Mouse (Mus musculus) neural tube, embryonic 12.5 days (tissue): ENCODE results near the gene Irgq. TPM values are rescaled to one million over a fixed set of nuclear protein-coding genes. Genes with fewer than 3 reads are reported as not detected.

ENCODE experiments used
- ATAC-seq: fragments of 200-750 bp; cut with Nextera tagmentation; 2 replicates; pipeline ENCODE4 v1.8.0; 2017; ENCODE audit warnings: low read depth, mild to moderate bottlenecking, moderate TSS enrichment, moderate library complexity; ENCODE audit not compliant: low FRiP score
- H3K27ac ChIP-seq: fragments of 300-500 bp; sonication (generic); 2 replicates; pipeline ENCODE4 v1.5.1; 2016
- H3K27me3 ChIP-seq: fragments of 300-500 bp; sonication (generic); replicated peaks from 2 replicates; pipeline ENCODE4 v1.6.1; 2016; ENCODE audit warnings: mild to moderate bottlenecking
- H3K36me3 ChIP-seq: fragments of 300-500 bp; sonication (generic); 2 replicates; pipeline ENCODE4 v1.6.1; 2016; ENCODE audit warnings: mild to moderate bottlenecking
- H3K4me1 ChIP-seq: fragments of 300-500 bp; sonication (generic); 2 replicates; pipeline ENCODE4 v1.6.1; 2016
- H3K4me2 ChIP-seq: fragments of 300-500 bp; sonication (generic); replicated peaks from 2 replicates; pipeline ENCODE4 v1.6.1; 2016; ENCODE audit warnings: mild to moderate bottlenecking
- H3K4me3 ChIP-seq: fragments of 300-500 bp; sonication (generic); 2 replicates; pipeline ENCODE4 v1.5.1; 2016
- H3K9ac ChIP-seq: fragments of 300-500 bp; sonication (generic); 2 replicates; pipeline ENCODE4 v1.6.1; 2016; ENCODE audit warnings: mild to moderate bottlenecking
- H3K9me3 ChIP-seq: fragments of 300-500 bp; sonication (generic); 2 replicates; pipeline ENCODE4 v1.6.1; 2016; ENCODE audit warnings: mild to moderate bottlenecking
- WGBS: fragments of 180-500 bp; shearing (Covaris S2); methylation state at CpG from one replicate; pipeline ENCODE4 v1.1.7; 2016; 5-methylcytosine and 5-hydroxymethylcytosine counted together
- polyA plus RNA-seq: library from polyadenylated mRNA; unstranded; fragments of >200 nt; fragmentation: Nextera tagmentation; extraction: Ambion mirVana; gene quantifications from 2 replicates; pipeline ENCODE4 v1.2.1, GENCODE M21; 2016

The Irgq gene
- polyA plus RNA-seq, 1 experiment from 2014 or later: 30.7 TPM

DNA sequence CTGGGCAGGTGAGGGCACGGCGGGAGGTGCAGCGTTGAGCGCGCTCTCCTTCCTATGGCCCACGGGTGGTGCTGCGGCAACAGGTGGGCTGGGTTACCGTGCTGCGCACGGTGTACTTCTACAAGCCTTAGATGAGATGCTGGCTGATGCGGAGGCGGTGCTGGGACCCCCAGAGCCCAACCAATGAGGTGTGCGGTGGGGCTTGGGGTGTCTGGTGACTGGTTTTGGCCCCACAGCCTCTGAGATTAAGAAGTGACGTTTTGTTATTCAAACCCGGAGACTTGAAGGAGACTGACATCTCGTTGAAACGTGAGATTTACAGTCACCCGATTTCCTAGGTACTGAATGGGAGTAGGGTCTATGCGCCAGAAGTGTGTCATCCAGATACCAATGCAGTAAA, 3.8 kb downstream of the Irgq start:
- Histone ChIP-seq H3K4me1 (peaks cover 33% of the 10 kb centered on the region), H3K4me3 (no peak overlapping the region; the same call in 1 of the 2 replicates), H3K9me3 (no peaks in the 10 kb centered on the region), H3K36me3 (peaks cover 34% of the 10 kb centered on the region), H3K4me2 (peak overlapping the region; percentile 46), H3K27me3 (peaks cover 14% of the 10 kb centered on the region), H3K9ac (peak overlapping the region; percentile 33; the same call in 1 of the 2 replicates), H3K27ac (no peak overlapping the region)
- 24% methylated on average over 19 of the region's 19 CpGs for WGBS
- no peak for ATAC-seq

DNA sequence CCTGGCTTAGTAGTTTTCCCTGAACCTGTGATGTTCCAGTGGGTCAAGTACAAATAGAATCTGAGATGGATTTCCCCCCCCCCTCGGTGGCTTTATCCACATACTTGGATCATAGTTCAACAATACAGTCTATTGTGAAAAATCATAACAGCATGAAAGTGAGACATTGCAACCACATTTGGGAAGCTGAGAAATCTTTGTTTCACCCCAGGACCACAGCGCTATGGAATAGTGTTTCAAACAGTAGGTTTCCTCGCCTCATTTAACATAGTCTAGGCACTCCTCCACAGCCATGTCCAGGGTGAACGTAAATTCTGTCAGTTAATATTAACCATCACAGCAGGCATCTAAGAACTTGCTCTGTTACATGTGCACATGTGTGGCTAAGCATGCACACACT, 6.6 kb downstream of the Irgq start:
- no peak for ATAC-seq
- Histone ChIP-seq H3K4me3 (no peak overlapping the region), H3K9ac (no peak overlapping the region), H3K27me3 (peaks cover 14% of the 10 kb centered on the region), H3K27ac (no peak overlapping the region), H3K9me3 (no peaks in the 10 kb centered on the region), H3K36me3 (peaks cover 34% of the 10 kb centered on the region), H3K4me2 (no peak overlapping the region), H3K4me1 (peaks cover 25% of the 10 kb centered on the region)
- 65% methylated on average over 4 of the region's 4 CpGs for WGBS

DNA sequence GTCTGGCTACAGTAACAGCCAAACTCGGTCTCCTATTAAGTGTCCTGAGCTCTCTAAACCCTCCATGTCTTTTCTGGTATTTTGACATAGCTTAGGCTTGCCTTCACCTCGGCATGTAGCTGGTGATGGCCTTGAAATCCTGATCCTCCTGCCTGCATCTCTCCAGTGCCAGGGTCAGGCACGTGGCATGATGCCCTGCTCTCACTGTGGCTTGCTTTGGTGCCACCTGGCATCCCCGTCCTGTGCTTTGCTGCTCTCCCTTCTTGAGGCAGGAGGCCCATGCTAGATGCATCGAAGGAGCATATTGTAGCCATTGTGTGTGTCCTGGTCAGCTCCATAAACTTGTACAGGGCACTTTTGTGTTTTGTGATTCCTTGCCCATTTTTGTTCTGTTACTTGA, 7.1 kb downstream of the Irgq start:
- WGBS: 84% methylated on average over 5 of the region's 5 CpGs
- H3K27ac ChIP-seq: no peak overlapping the region
- H3K9ac ChIP-seq: no peak overlapping the region
- peaks cover 34% of the 10 kb centered on the region for H3K36me3 ChIP-seq
- H3K4me3 ChIP-seq: no peak overlapping the region
- H3K9me3 ChIP-seq: no peaks in the 10 kb centered on the region
- H3K27me3 ChIP-seq: peaks cover 14% of the 10 kb centered on the region
- no peak for ATAC-seq
- H3K4me1 ChIP-seq: peaks cover 20% of the 10 kb centered on the region
- H3K4me2 ChIP-seq: no peak overlapping the region

DNA sequence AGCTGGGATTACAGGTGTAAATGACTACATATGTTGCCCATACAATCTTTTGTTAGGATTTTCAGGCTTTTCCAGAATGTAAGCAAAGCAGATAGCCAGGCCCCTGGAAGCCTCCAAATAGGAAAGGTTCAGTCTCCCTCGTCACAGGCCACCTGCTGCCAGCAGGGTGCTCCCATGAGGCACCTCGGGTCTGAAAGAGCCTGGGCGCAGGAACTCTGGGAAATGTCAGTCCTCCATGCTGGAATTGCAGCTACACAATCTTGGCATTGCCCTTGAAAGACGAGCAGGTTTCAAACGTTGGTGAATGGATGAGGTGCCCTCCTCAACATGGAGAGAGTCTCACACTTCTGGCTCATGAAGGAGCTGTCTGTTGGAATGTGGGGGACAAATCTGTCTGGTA, 7.7 kb downstream of the Irgq start:
- Histone ChIP-seq H3K4me2 (no peak overlapping the region), H3K27ac (no peak overlapping the region), H3K9ac (no peak overlapping the region), H3K4me1 (peaks cover 19% of the 10 kb centered on the region), H3K27me3 (peaks cover 12% of the 10 kb centered on the region), H3K4me3 (no peak overlapping the region), H3K9me3 (no peaks in the 10 kb centered on the region), H3K36me3 (peaks cover 33% of the 10 kb centered on the region)
- ATAC-seq: no peak
- 52% methylated on average over 5 of the region's 5 CpGs for WGBS

- Histone ChIP-seq H3K4me2 (no peak overlapping the region), H3K4me1 (peaks cover 13% of the 10 kb centered on the region), H3K27me3 (peaks cover 6% of the 10 kb centered on the region), H3K9ac (no peak overlapping the region), H3K27ac (no peak overlapping the region), H3K36me3 (peaks cover 27% of the 10 kb centered on the region), H3K4me3 (no peak overlapping the region), H3K9me3 (no peaks in the 10 kb centered on the region)
- 76% methylated on average over 5 of the region's 5 CpGs for WGBS
- ATAC-seq: no peak
Observed at GRCm38 (mm10) chr7:24538701-24539100, 8.2 kb downstream of the Irgq start.

GRCm38 (mm10) chr7:24539686-24540085, 9.2 kb downstream of the Irgq start:
- Histone ChIP-seq H3K36me3 (peaks cover 18% of the 10 kb centered on the region), H3K4me3 (no peak overlapping the region), H3K4me1 (peaks cover 7% of the 10 kb centered on the region; the same call in 1 of the 2 replicates), H3K27ac (no peak overlapping the region), H3K9ac (no peak overlapping the region), H3K4me2 (no peak overlapping the region), H3K27me3 (no peaks in the 10 kb centered on the region), H3K9me3 (no peaks in the 10 kb centered on the region)
- no peak for ATAC-seq
- WGBS: 95% methylated on average over 4 of the region's 4 CpGs

DNA sequence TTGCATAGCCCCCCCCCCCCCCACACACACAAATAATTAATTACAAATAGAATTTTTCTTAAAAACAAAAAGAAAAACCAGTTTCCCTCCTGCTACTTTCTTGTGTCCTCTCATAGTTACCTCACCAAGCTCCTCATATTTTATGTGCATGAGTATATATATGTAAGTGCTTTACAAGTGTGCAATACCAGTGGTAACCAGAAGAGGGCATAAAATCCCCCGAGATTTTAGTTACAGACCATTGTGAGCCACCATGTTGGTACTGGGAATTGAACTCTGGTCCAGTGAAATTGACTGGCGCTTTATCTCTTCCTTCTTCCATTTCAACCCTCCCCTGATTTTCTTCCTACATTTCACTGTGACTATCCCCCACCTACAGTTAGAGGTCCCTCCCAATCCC, 14.0 kb downstream of the Irgq start:
- WGBS: 89% methylated on average over 2 of the region's 2 CpGs

DNA sequence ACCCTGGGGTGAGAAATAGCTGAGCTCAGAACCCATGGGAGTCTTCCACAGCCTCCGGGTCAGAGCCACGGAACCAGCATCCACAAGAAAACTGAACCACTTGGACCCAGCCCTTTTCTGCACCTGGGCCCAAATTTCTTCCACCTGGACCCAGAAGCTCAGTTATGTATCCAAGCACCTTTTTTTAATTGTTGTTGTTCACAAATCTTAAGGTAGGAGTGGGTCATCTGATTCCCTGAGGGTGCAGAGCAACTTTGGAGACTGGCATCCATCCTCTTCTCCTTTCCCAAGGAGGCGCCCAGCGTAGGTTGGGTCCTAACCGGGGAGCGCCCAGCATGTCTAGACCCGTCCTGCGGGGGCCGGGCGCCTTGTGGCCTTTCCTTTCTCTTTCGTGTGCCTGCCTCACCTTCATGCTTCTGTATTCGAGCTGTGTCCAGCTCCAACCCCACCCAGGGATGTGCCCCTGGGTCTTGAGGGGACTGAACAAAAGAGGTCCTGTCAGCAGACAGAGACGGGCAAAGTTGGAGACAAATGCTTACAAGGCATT, 15.7 kb downstream of the Irgq start, which contains the start of the genes Pinlyp and Xrcc1:
Pinlyp (minus strand) TSS at position 51 of the 547 bp plus-strand sequence.
Xrcc1 (plus strand) TSS at position 222 of the 547 bp plus-strand sequence.
- Histone ChIP-seq H3K36me3 (peaks cover 14% of the 10 kb centered on the region), H3K9me3 (no peaks in the 10 kb centered on the region), H3K4me2 (peak within 1 kb of the TSS; percentile 81), H3K9ac (peak within 1 kb of the TSS; percentile 74), H3K4me1 (peaks cover 17% of the 10 kb centered on the region), H3K27me3 (no peaks in the 10 kb centered on the region), H3K27ac (no peak within 1 kb of the TSS), H3K4me3 (peak within 1 kb of the TSS; percentile 76)
- WGBS: 34% methylated on average over 13 of the region's 13 CpGs
- ATAC-seq: 0 out of 2 replicates have a peak, but pooled peaks have one; percentile 12

More for the DNA sequence above, 14.0 kb downstream of the Irgq start:
- Histone ChIP-seq H3K27ac (no peak overlapping the region), H3K27me3 (no peaks in the 10 kb centered on the region), H3K4me3 (no peak overlapping the region), H3K9me3 (no peaks in the 10 kb centered on the region), H3K9ac (no peak overlapping the region), H3K36me3 (peaks cover 9% of the 10 kb centered on the region), H3K4me1 (peaks cover 17% of the 10 kb centered on the region), H3K4me2 (no peak overlapping the region)
- no peak for ATAC-seq

DNA sequence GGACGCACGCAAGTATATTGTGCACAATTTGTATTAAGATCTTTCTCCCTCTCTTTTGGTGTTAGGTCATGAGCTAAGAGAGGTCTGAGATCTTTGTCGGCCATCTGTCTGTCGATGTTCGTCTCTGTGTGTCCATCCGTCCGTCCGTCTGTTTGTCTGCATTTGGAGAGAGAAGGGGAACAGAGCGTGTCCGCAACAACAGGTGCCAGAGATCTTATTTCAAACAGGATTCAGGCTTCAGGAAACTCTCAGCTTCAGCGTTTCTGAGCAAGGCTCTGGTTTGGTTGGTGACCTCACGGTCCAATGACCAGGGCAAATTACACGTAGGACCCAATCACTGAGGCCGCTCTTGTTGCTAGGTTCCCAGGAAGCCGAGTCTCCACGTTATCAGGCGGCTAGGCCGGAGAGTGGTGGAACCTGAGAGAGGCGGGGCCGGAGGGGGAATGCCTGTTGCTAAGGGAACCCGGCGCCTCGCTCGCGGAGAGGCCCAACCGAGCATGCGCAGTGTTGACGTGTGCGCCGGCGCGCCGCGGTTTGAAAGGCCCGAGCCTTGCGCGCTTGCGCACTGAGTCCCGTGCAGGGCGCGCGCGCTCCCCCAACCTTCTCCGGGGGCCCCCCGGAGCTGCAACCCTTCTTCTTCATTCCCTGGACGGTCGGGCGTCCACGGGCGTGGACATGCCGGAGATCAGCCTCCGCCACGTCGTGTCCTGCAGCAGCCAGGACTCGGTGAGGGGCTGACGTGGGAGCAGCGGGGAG, 16.3 kb downstream of the Irgq start:
- Histone ChIP-seq H3K36me3 (peaks cover 16% of the 10 kb centered on the region), H3K9me3 (no peaks in the 10 kb centered on the region), H3K27me3 (no peaks in the 10 kb centered on the region), H3K9ac (peak overlapping the region; percentile 74), H3K4me1 (peaks cover 17% of the 10 kb centered on the region), H3K27ac (no peak overlapping the region), H3K4me3 (peak overlapping the region; percentile 76), H3K4me2 (peak overlapping the region; percentile 81)
- ATAC-seq: peak; percentile 96
- WGBS: under 1% methylated on average over 57 of the region's 57 CpGs

GRCm38 (mm10) chr7:24547534-24548036, 17.1 kb downstream of the Irgq start:
- WGBS: 34% methylated on average over 13 of the region's 13 CpGs
- Histone ChIP-seq H3K36me3 (peaks cover 24% of the 10 kb centered on the region), H3K27ac (no peak overlapping the region), H3K4me1 (peaks cover 17% of the 10 kb centered on the region), H3K27me3 (no peaks in the 10 kb centered on the region), H3K4me2 (peak overlapping the region; percentile 81), H3K9ac (peak overlapping the region; percentile 74), H3K9me3 (no peaks in the 10 kb centered on the region), H3K4me3 (peak overlapping the region; percentile 76)
- peak; percentile 23 for ATAC-seq

DNA sequence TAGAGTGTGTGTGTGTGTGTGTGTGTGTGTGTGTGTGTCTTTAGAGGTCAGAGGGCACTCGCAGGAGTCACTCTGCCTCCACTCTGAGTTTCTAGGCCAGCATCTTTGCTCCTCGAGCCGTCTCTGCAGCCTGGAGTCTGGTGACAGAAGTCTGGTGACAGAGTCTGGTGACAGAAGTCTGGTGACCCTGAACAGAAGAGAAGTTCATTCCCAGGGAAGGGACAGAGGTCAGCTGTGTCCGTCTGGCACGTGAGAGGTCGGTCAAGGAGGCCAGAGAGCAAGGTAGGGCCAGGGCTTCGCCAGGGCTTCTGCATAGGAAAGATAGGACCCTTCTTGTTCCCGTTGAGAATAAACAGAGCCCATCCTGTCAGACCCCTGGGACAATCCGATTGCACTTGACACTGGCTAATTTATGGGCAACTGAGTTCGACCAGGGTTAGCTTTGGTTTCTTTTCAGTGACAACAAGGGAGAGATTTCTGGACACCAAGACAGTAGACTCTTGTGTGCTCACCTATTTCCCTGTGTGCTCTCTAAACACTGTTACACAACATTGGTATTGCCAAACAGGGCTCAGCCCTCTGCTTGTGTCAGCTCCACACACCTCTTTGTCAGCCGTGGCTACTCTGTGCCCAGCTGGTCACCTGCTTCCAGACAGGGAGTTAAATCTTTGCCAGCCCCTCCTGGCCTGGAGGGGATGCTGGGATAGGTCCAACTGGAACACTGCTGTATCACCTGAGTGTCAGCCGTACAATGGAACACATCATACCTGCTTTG, 21.7 kb downstream of the Irgq start:
- H3K4me3 ChIP-seq: no peak overlapping the region
- no peaks in the 10 kb centered on the region for H3K27me3 ChIP-seq
- 86% methylated on average over 12 of the region's 12 CpGs for WGBS
- H3K36me3 ChIP-seq: peaks cover 50% of the 10 kb centered on the region
- H3K4me1 ChIP-seq: peaks cover 10% of the 10 kb centered on the region
- H3K9me3 ChIP-seq: no peaks in the 10 kb centered on the region
- H3K9ac ChIP-seq: no peak overlapping the region
- ATAC-seq: no peak
- H3K27ac ChIP-seq: no peak overlapping the region
- no peak overlapping the region for H3K4me2 ChIP-seq

DNA sequence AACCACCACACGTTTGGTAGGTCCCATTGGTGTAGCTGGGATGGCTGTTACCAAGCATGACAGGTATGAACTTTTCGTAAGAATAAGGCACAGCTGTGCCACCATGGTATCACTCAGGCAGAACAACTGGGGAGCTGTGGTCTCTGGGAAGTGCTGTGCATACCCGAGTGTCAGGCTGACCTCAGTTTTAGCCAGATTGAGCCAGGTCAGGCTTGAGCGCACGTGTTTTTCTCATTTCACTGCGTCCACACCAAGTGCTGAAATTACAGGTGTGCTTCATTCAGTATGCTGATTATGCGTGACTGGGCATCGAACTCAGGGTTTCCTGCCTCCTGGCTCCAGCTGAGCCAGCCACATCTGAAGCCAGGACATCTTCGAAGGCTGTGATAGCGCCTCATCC, 25.3 kb downstream of the Irgq start:
- Histone ChIP-seq H3K9ac (no peak overlapping the region), H3K27me3 (no peaks in the 10 kb centered on the region), H3K36me3 (peaks cover 62% of the 10 kb centered on the region), H3K4me1 (no peaks in the 10 kb centered on the region), H3K27ac (no peak overlapping the region), H3K4me3 (no peak overlapping the region), H3K9me3 (no peaks in the 10 kb centered on the region), H3K4me2 (no peak overlapping the region)
- WGBS: 94% methylated on average over 10 of the region's 10 CpGs
- no peak for ATAC-seq
